Mouse (Mus musculus) ES-Bruce4 (cell line): ENCODE results near the gene Il1rl1. TPM values are rescaled to one million over a fixed set of nuclear protein-coding genes. Genes with fewer than 3 reads are reported as not detected.

ENCODE experiments used
- H3K27ac ChIP-seq: 2 replicates; pipeline ENCODE4 v1.5.1; 2012; ENCODE audit warnings: low read length, inconsistent platforms; ENCODE audit not compliant: insufficient read depth
- H3K27me3 ChIP-seq: 2 replicates; pipeline ENCODE4 v1.6.1; 2012; ENCODE audit warnings: mild to moderate bottlenecking, low read length, inconsistent platforms; ENCODE audit not compliant: control insufficient read depth, poor library complexity, insufficient read depth, severe bottlenecking
- H3K36me3 ChIP-seq: 2 replicates; pipeline ENCODE4 v1.6.1; 2012; ENCODE audit warnings: inconsistent platforms, mild to moderate bottlenecking, low read length, moderate library complexity; ENCODE audit not compliant: control insufficient read depth, poor library complexity, insufficient read depth, severe bottlenecking
- H3K4me1 ChIP-seq: one replicate; pipeline ENCODE4 v1.8.1; 2011; ENCODE audit warnings: low read length; ENCODE audit not compliant: control insufficient read depth, insufficient read depth
- H3K4me3 ChIP-seq: 2 replicates; pipeline ENCODE4 v1.5.1; 2011; ENCODE audit warnings: low read depth, mild to moderate bottlenecking, low read length
- H3K9ac ChIP-seq: 2 replicates; pipeline ENCODE4 v1.6.1; 2012; ENCODE audit warnings: low read depth, mild to moderate bottlenecking, inconsistent platforms; ENCODE audit not compliant: poor library complexity, severe bottlenecking
- H3K9me3 ChIP-seq: replicated peaks from 2 replicates; pipeline ENCODE4 v1.6.1; 2012; ENCODE audit warnings: mild to moderate bottlenecking, low read length, inconsistent platforms; ENCODE audit not compliant: control insufficient read depth, poor library complexity, insufficient read depth, severe bottlenecking
- CTCF ChIP-seq: IDR thresholded peaks from one replicate; pipeline ENCODE4 v1.8.1; 2011; ENCODE audit warnings: low read depth, low read length
- EP300 ChIP-seq: IDR thresholded peaks from 2 replicates; pipeline ENCODE4 v1.6.1; 2011; ENCODE audit warnings: low read depth, low read length; ENCODE audit not compliant: insufficient read depth
- POLR2A ChIP-seq: IDR thresholded peaks from one replicate; pipeline ENCODE4 v1.8.1; 2011; ENCODE audit warnings: low read length; ENCODE audit not compliant: insufficient read depth
- polyA plus RNA-seq: library from polyadenylated mRNA; stranded (reverse); fragments of >200 nt; gene quantifications from 2 replicates; pipeline ENCODE4 v1.2.4, GENCODE M21; 2011; ENCODE audit warnings: low read depth; ENCODE audit not compliant: missing spikeins, insufficient read depth, insufficient read length

Il1rl1 gene
- polyA plus RNA-seq, 1 experiment: 0.18 TPM

DNA sequence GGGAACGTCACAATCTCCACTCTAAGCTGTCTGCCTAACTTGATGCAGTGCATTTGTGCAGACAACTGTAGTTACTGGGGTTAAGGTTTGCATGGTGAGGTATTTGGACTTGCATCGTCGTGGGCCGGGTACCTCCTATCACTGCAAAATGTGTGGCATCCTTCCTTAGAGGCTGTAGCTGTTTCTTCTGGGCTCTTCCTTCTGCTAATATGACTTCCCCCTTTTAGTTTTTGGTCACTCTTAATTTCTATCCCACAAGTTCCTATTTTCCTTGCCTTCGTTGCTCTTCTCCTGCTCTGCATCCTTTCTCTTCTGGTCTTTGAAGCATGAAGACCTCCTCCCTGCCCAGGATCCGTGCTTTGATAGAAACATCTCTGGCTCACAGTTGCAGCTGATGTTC is 36.8 kb upstream of the Il1rl1 start:
- H3K4me1 ChIP-seq: no peaks in the 10 kb centered on the region
- TF ChIP-seq EP300 (no peak), POLR2A (no peak), CTCF (no peak)
- H3K4me3 ChIP-seq: no peak overlapping the region
- no peaks in the 10 kb centered on the region for H3K27me3 ChIP-seq
- H3K36me3 ChIP-seq: no peaks in the 10 kb centered on the region
- no peak overlapping the region for H3K9ac ChIP-seq
- no peaks in the 10 kb centered on the region for H3K9me3 ChIP-seq
- H3K27ac ChIP-seq: no peak overlapping the region

DNA sequence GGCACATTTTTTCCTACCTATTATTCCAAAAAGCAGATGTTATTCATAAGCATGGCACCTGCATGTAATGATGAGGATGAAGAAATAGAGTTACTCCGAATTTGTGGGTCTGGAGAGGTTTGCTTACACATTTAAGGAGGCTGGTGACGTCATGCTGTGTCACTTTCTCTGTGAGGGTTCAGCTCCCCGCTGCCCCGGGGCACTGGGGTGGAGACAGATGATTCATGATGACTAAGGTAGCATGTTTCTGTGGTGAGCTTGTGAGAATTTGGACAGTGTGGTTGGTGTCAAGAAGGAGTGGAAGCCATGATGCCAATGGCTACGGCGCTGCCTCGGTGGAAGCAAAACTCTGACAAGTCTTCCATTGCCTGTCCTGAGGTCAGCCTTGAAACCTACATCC is 36.2 kb upstream of the Il1rl1 start:
- Histone ChIP-seq H3K9me3 (no peaks in the 10 kb centered on the region), H3K36me3 (no peaks in the 10 kb centered on the region), H3K4me1 (no peaks in the 10 kb centered on the region), H3K27ac (no peak overlapping the region), H3K27me3 (no peaks in the 10 kb centered on the region), H3K9ac (no peak overlapping the region), H3K4me3 (no peak overlapping the region)
- no peak for TF ChIP-seq POLR2A
- no peak for TF ChIP-seq EP300
- TF ChIP-seq CTCF: no peak

DNA sequence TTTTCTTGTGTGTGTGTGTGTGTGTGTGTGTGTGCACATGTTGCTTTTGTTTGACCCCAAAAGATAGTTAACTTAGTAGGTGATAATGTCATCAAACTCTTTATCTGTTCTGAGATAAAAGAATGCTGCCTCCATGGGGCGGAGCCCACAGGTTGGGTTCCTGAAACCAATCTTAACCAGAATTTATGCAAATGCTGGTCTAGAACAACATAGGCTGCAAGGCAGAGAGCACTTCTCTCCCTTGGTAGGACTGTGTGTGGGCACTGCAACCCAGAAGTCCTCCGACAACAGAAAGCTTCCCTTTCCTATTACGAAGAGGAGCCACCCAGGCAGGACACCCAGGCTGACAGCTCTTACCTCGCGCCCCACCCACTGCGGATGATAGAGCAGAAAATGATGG is 29.7 kb upstream of the Il1rl1 start:
- no peaks in the 10 kb centered on the region for H3K36me3 ChIP-seq
- no peaks in the 10 kb centered on the region for H3K9me3 ChIP-seq
- TF ChIP-seq EP300: no peak
- TF ChIP-seq CTCF: no peak
- TF ChIP-seq POLR2A: no peak
- no peak overlapping the region for H3K4me3 ChIP-seq
- no peak overlapping the region for H3K27ac ChIP-seq
- no peaks in the 10 kb centered on the region for H3K27me3 ChIP-seq
- no peak overlapping the region for H3K9ac ChIP-seq
- no peaks in the 10 kb centered on the region for H3K4me1 ChIP-seq

DNA sequence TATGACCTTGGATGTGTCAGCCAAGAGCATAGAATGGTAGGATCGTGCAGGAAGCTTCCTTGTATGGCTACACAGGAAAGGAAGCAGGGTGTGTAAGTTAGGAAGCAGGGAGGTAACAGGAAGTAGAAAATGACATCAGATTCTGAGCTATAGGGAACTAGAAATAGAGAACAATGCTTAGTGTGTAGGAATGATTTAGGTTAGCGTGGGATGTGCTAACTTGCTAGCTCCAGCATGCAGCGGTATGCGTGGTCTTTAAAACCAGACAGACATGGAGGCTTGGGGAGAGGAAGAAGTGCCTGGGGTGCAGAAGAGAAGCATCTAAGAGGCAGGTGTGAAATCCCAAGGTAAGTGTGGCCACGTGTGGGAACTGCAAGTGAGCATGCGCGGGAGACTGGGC is 24.7 kb upstream of the Il1rl1 start:
- Histone ChIP-seq H3K36me3 (no peaks in the 10 kb centered on the region; the same call in 1 of the 2 replicates), H3K4me1 (no peaks in the 10 kb centered on the region), H3K27me3 (no peaks in the 10 kb centered on the region), H3K4me3 (no peak overlapping the region), H3K9me3 (no peaks in the 10 kb centered on the region), H3K27ac (no peak overlapping the region), H3K9ac (no peak overlapping the region)
- no peak for TF ChIP-seq CTCF

DNA sequence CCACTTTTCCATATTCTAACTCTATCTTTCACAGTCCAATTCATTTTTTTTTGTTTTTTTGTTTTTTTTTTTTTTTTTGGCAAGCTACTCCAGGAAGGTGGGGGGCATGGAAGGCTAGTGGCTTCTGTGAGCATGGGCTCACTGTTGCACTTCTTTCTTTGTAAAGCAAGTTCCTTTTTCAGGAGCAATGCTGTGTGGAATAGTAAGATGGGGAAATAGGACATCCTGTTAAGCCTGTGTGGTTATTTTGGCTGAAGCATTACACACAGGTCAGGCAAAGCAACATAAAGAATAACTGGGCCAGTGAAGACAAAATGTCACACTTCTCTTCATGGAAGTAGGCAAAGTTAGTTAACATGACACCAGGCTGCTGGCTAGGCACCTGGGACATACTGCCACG is 19.5 kb upstream of the Il1rl1 start:
- H3K27me3 ChIP-seq: no peaks in the 10 kb centered on the region
- no peak overlapping the region for H3K27ac ChIP-seq
- no peaks in the 10 kb centered on the region for H3K4me1 ChIP-seq
- H3K9me3 ChIP-seq: no peaks in the 10 kb centered on the region
- H3K4me3 ChIP-seq: no peak overlapping the region
- TF ChIP-seq CTCF: no peak
- no peak for TF ChIP-seq EP300
- TF ChIP-seq POLR2A: no peak
- H3K9ac ChIP-seq: no peak overlapping the region
- no peaks in the 10 kb centered on the region; the same call in 1 of the 2 replicates for H3K36me3 ChIP-seq

DNA sequence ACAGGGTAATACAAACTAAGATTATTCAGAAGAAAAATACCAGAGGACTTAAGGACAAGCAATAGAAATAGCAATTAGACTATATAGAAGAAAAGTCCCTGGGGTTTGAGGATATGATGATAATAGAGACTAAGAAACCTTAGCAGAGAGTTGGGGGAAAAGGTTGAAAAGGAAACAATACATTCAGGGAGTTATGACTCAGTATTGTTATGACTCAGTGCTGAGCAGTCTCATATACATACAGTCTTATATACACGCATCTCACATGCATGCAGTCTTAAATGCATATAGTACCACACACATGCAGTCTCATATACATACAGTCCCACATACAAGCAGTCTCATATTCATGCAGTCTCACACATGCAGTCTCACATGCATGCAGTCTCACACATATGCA is 16.3 kb upstream of the Il1rl1 start:
- Histone ChIP-seq H3K9ac (no peak overlapping the region), H3K4me3 (no peak overlapping the region), H3K9me3 (no peaks in the 10 kb centered on the region), H3K4me1 (no peaks in the 10 kb centered on the region), H3K36me3 (no peaks in the 10 kb centered on the region; the same call in 1 of the 2 replicates), H3K27ac (no peak overlapping the region), H3K27me3 (no peaks in the 10 kb centered on the region)
- TF ChIP-seq EP300 (no peak), POLR2A (no peak), CTCF (no peak)
